Mouse (Mus musculus): ENCODE measurements at regions not wholly inside any gene's neighbourhood (a gene's known extent, or its start where the extent isn't known, plus 50 kb on each side); places are given as distances from the start of the nearest gene placed in this dataset.
A peak's percentile ranks its signal among the peaks of the same experiment; 100 is the strongest.

- peak; percentile 7 for DNase-seq
Observed at GRCm38 (mm10) chr2:154076271-154076670, 53.9 kb upstream of the Bpifa3 start.

Data from adrenal gland, postnatal 14 days (tissue).